Mouse (Mus musculus) lung, embryonic 15.5 days (tissue): ENCODE results near the gene Rhoc. TPM values are rescaled to one million over a fixed set of nuclear protein-coding genes. Genes with fewer than 3 reads are reported as not detected.
A peak's percentile ranks its signal among the peaks of the same experiment; 100 is the strongest.
"Not testable (repeated sequence)": the region's sequence is repeated elsewhere in the genome, so short reads cannot be mapped to it uniquely, and the experiment has no call there.

Experiments used
- ATAC-seq: fragments of 200-750 bp; cut with Nextera tagmentation; 2 replicates; pipeline ENCODE4 v1.8.0; 2017; ENCODE audit warnings: moderate number of reproducible peaks, borderline replicate concordance; ENCODE audit not compliant: low FRiP score, low TSS enrichment; ENCODE audit errors: extremely low read depth
- H3K27ac ChIP-seq: fragments of 300-500 bp; sonication (generic); 2 replicates; pipeline ENCODE4 v1.5.1; 2015; ENCODE audit warnings: moderate library complexity, mild to moderate bottlenecking, inconsistent platforms
- H3K27me3 ChIP-seq: fragments of 300-500 bp; sonication (generic); 2 replicates; pipeline ENCODE4 v1.6.1; 2015; ENCODE audit warnings: inconsistent platforms
- H3K36me3 ChIP-seq: fragments of 300-500 bp; sonication (generic); 2 replicates; pipeline ENCODE4 v1.6.1; 2015; ENCODE audit warnings: inconsistent platforms
- H3K4me1 ChIP-seq: fragments of 300-500 bp; sonication (generic); 2 replicates; pipeline ENCODE4 v1.6.1; 2015; ENCODE audit warnings: inconsistent platforms
- H3K4me2 ChIP-seq: fragments of 300-500 bp; sonication (generic); 2 replicates; pipeline ENCODE4 v1.6.1; 2015; ENCODE audit warnings: inconsistent platforms, mild to moderate bottlenecking, moderate library complexity
- H3K4me3 ChIP-seq: fragments of 300-500 bp; sonication (generic); 2 replicates; pipeline ENCODE4 v1.5.1; 2015; ENCODE audit warnings: mild to moderate bottlenecking, inconsistent platforms
- H3K9ac ChIP-seq: fragments of 300-500 bp; sonication (generic); 2 replicates; pipeline ENCODE4 v1.6.1; 2015; ENCODE audit warnings: inconsistent platforms
- H3K9me3 ChIP-seq: fragments of 300-500 bp; sonication (generic); 2 replicates; pipeline ENCODE4 v1.6.1; 2016; ENCODE audit warnings: inconsistent platforms
- WGBS: fragments of 180-500 bp; shearing (Covaris S2); methylation state at CpG from one replicate; pipeline ENCODE4 v1.1.7; 2015; 5-methylcytosine and 5-hydroxymethylcytosine counted together
- polyA plus RNA-seq: library from polyadenylated mRNA; unstranded; fragments of >200 nt; fragmentation: Nextera tagmentation; extraction: Ambion mirVana; gene quantifications from 2 replicates; pipeline ENCODE4 v1.2.1, GENCODE M21; 2015

Rhoc gene
- 151 and 154 TPM in 2 replicates for polyA plus RNA-seq

GRCm38 (mm10) chr3:104788075-104788474 lies at the start of gene Rhoc:
Gene Rhoc, plus strand, starts transcription at chr3:104788375.
- Histone ChIP-seq H3K27ac (peak within 1 kb of the TSS; percentile 87), H3K4me2 (peak within 1 kb of the TSS; percentile 73), H3K27me3 (peaks cover 9% of the 10 kb centered on the region), H3K36me3 (peaks cover 10% of the 10 kb centered on the region), H3K9ac (peak within 1 kb of the TSS; percentile 79), H3K4me3 (peak within 1 kb of the TSS; percentile 79), H3K9me3 (no peaks in the 10 kb centered on the region), H3K4me1 (peaks cover 39% of the 10 kb centered on the region)
- no peak for ATAC-seq
- WGBS = 26% methylated on average over 3 of the region's 3 CpGs

GRCm38 (mm10) chr3:104741954-104742353 lies 46.2 kb upstream of the Rhoc start:
- Histone ChIP-seq H3K9me3 (no peaks in the 10 kb centered on the region), H3K36me3 (no peaks in the 10 kb centered on the region), H3K27ac (no peak overlapping the region), H3K4me3 (no peak overlapping the region), H3K27me3 (no peaks in the 10 kb centered on the region), H3K9ac (no peak overlapping the region), H3K4me1 (no peaks in the 10 kb centered on the region), H3K4me2 (no peak overlapping the region)
- WGBS = 83% methylated on average over 3 of the region's 3 CpGs
- no peak for ATAC-seq

GRCm38 (mm10) chr3:104743161-104743560 lies 45.0 kb upstream of the Rhoc start:
- Histone ChIP-seq H3K4me3 (no peak overlapping the region), H3K27ac (no peak overlapping the region), H3K9ac (no peak overlapping the region), H3K27me3 (no peaks in the 10 kb centered on the region), H3K4me2 (no peak overlapping the region), H3K9me3 (no peaks in the 10 kb centered on the region), H3K36me3 (no peaks in the 10 kb centered on the region), H3K4me1 (no peaks in the 10 kb centered on the region)
- no peak for ATAC-seq
- WGBS = 35% methylated on average over 1 of the region's 1 CpGs

GRCm38 (mm10) chr3:104743864-104744263 lies 44.3 kb upstream of the Rhoc start:
- no peak overlapping the region for H3K9ac ChIP-seq
- H3K4me2 ChIP-seq = no peak overlapping the region
- H3K27ac ChIP-seq = no peak overlapping the region
- no peaks in the 10 kb centered on the region for H3K36me3 ChIP-seq
- H3K4me1 ChIP-seq = no peaks in the 10 kb centered on the region
- no peaks in the 10 kb centered on the region for H3K9me3 ChIP-seq
- no peaks in the 10 kb centered on the region for H3K27me3 ChIP-seq
- 76% methylated on average over 1 of the region's 1 CpGs for WGBS
- no peak overlapping the region for H3K4me3 ChIP-seq
- no peak for ATAC-seq

GRCm38 (mm10) chr3:104752845-104753244 lies 35.3 kb upstream of the Rhoc start:
- not testable (repeated sequence) for H3K9me3 ChIP-seq
- 10% methylated on average over 24 of the region's 25 CpGs for WGBS

GRCm38 (mm10) chr3:104758406-104758805 lies 29.8 kb upstream of the Rhoc start:
- H3K4me2 ChIP-seq = peak overlapping the region; percentile 72

More at GRCm38 (mm10) chr3:104752845-104753244, 35.3 kb upstream of the Rhoc start:
- H3K27me3 ChIP-seq, H3K27ac ChIP-seq, H3K36me3 ChIP-seq, H3K4me1 ChIP-seq, H3K9ac ChIP-seq, H3K4me3 ChIP-seq, ATAC-seq: not testable (repeated sequence)
- 0 out of 2 replicates have a peak overlapping the region, but pooled peaks have one; percentile 10 for H3K4me2 ChIP-seq

GRCm38 (mm10) chr3:104758869-104759268 lies 29.3 kb upstream of the Rhoc start:
- no peak overlapping the region for H3K27ac ChIP-seq
- no peaks in the 10 kb centered on the region for H3K4me1 ChIP-seq
- H3K9ac ChIP-seq = peak overlapping the region; percentile 36; the same call in 1 of the 2 replicates
- H3K36me3 ChIP-seq = no peaks in the 10 kb centered on the region
- peak overlapping the region; percentile 72 for H3K4me2 ChIP-seq
- no peak for ATAC-seq
- peaks cover 18% of the 10 kb centered on the region; the same call in 1 of the 2 replicates for H3K27me3 ChIP-seq
- WGBS = 8% methylated on average over 5 of the region's 5 CpGs
- H3K9me3 ChIP-seq = no peaks in the 10 kb centered on the region
- peak overlapping the region; percentile 36 for H3K4me3 ChIP-seq

More at GRCm38 (mm10) chr3:104758406-104758805, 29.8 kb upstream of the Rhoc start:
- ATAC-seq = peak; percentile 72; the same call in 1 of the 2 replicates
- H3K4me1 ChIP-seq = no peaks in the 10 kb centered on the region
- H3K27ac ChIP-seq = no peak overlapping the region
- WGBS = 2% methylated on average over 27 of the region's 27 CpGs
- peak overlapping the region; percentile 36 for H3K4me3 ChIP-seq
- H3K9ac ChIP-seq = peak overlapping the region; percentile 36
- H3K27me3 ChIP-seq = peaks cover 22% of the 10 kb centered on the region
- H3K36me3 ChIP-seq = no peaks in the 10 kb centered on the region
- H3K9me3 ChIP-seq = no peaks in the 10 kb centered on the region

GRCm38 (mm10) chr3:104762103-104762863 lies 25.9 kb upstream of the Rhoc start:
- not testable (repeated sequence) for H3K9me3 ChIP-seq, H3K4me2 ChIP-seq, H3K27ac ChIP-seq, H3K36me3 ChIP-seq, H3K9ac ChIP-seq, H3K4me3 ChIP-seq, ATAC-seq, H3K4me1 ChIP-seq
- H3K27me3 ChIP-seq = peaks cover 18% of the 10 kb centered on the region; the same call in 1 of the 2 replicates
- 24% methylated on average over 20 of the region's 20 CpGs for WGBS

- WGBS = 23% methylated on average over 4 of the region's 4 CpGs
- no peak overlapping the region for H3K4me3 ChIP-seq
- H3K27ac ChIP-seq = no peak overlapping the region
- H3K9me3 ChIP-seq = no peaks in the 10 kb centered on the region
- ATAC-seq = no peak
- no peak overlapping the region for H3K9ac ChIP-seq
- 0 out of 2 replicates have a peak, but pooled peaks cover 10% of the 10 kb centered on the region for H3K27me3 ChIP-seq
- H3K36me3 ChIP-seq = no peaks in the 10 kb centered on the region
- no peak overlapping the region for H3K4me2 ChIP-seq
- H3K4me1 ChIP-seq = no peaks in the 10 kb centered on the region
These were observed 23.2 kb upstream of the Rhoc start for GRCm38 (mm10) chr3:104765021-104765420.

GRCm38 (mm10) chr3:104767141-104767540 lies 21.0 kb upstream of the Rhoc start:
- WGBS = 56% methylated on average over 2 of the region's 2 CpGs
- Histone ChIP-seq H3K36me3 (no peaks in the 10 kb centered on the region), H3K4me2 (no peak overlapping the region), H3K9me3 (no peaks in the 10 kb centered on the region), H3K4me3 (no peak overlapping the region), H3K27ac (no peak overlapping the region), H3K27me3 (0 out of 2 replicates have a peak, but pooled peaks cover 2% of the 10 kb centered on the region), H3K9ac (no peak overlapping the region), H3K4me1 (no peaks in the 10 kb centered on the region)
- no peak for ATAC-seq

- no peak for ATAC-seq
- Histone ChIP-seq H3K36me3 (no peaks in the 10 kb centered on the region), H3K4me3 (no peak overlapping the region), H3K9ac (no peak overlapping the region), H3K27ac (no peak overlapping the region), H3K4me1 (no peaks in the 10 kb centered on the region), H3K27me3 (0 out of 2 replicates have a peak, but pooled peaks cover 4% of the 10 kb centered on the region), H3K4me2 (no peak overlapping the region), H3K9me3 (no peaks in the 10 kb centered on the region)
- WGBS = 75% methylated on average over 4 of the region's 4 CpGs
These were observed 20.5 kb upstream of the Rhoc start for GRCm38 (mm10) chr3:104767716-104768115.

GRCm38 (mm10) chr3:104769135-104769534 lies 19.0 kb upstream of the Rhoc start:
- no peak overlapping the region for H3K9ac ChIP-seq
- 52% methylated on average over 3 of the region's 3 CpGs for WGBS
- 0 out of 2 replicates have a peak, but pooled peaks cover 4% of the 10 kb centered on the region for H3K27me3 ChIP-seq
- H3K4me2 ChIP-seq = no peak overlapping the region
- H3K27ac ChIP-seq = no peak overlapping the region
- H3K9me3 ChIP-seq = no peaks in the 10 kb centered on the region
- H3K36me3 ChIP-seq = no peaks in the 10 kb centered on the region
- ATAC-seq = no peak
- no peak overlapping the region for H3K4me3 ChIP-seq
- no peaks in the 10 kb centered on the region for H3K4me1 ChIP-seq
